Mouse (Mus musculus): ENCODE measurements at regions not wholly inside any gene's neighbourhood (a gene's known extent, or its start where the extent isn't known, plus 50 kb on each side); places are given as distances from the start of the nearest gene placed in this dataset.

GRCm38 (mm10) chr2:179336235-179336634 lies 106.0 kb upstream of the Cdh4 start:
- TF ChIP-seq CTCF (IDR thresholded peaks at IDR 0.05; ENCODE audit: control insufficient read depth, insufficient read depth, insufficient replicate concordance, low read depth, low read length) = no peak
- TF ChIP-seq POLR2A (IDR thresholded peaks at IDR 0.05; ENCODE audit: control insufficient read depth, low read depth, low read length) = no peak
